Mouse (Mus musculus) neural tube, embryonic 11.5 days (tissue): Measurements from ENCODE around the gene Gpr141. TPM values are rescaled to one million over a fixed set of nuclear protein-coding genes. Genes with fewer than 3 reads are reported as not detected.

Experiments used
- ATAC-seq: fragments of 200-750 bp; cut with Nextera tagmentation; 2 replicates; pipeline ENCODE4 v1.8.0; 2017; ENCODE audit warnings: moderate number of reproducible peaks, mild to moderate bottlenecking, moderate TSS enrichment, moderate library complexity; ENCODE audit not compliant: insufficient read depth, low FRiP score, low TSS enrichment
- DNase-seq: peaks from one replicate; pipeline ENCODE4 v3.0.0-alpha.2; 2015; ENCODE audit warnings: low spot score
- H3K27ac ChIP-seq: fragments of 300-500 bp; sonication (generic); 2 replicates; pipeline ENCODE4 v1.5.1; 2014; ENCODE audit warnings: low read depth, mild to moderate bottlenecking, low read length
- H3K27me3 ChIP-seq: fragments of 300-500 bp; sonication (generic); 2 replicates; pipeline ENCODE4 v1.6.1; 2014; ENCODE audit warnings: mild to moderate bottlenecking, low read length, mixed read lengths; ENCODE audit not compliant: control insufficient read depth, insufficient read depth
- H3K36me3 ChIP-seq: fragments of 300-500 bp; sonication (generic); 2 replicates; pipeline ENCODE4 v1.6.1; 2014; ENCODE audit warnings: mild to moderate bottlenecking, low read length, moderate library complexity, mixed read lengths; ENCODE audit not compliant: control insufficient read depth, insufficient read depth
- H3K4me1 ChIP-seq: fragments of 300-500 bp; sonication (generic); 2 replicates; pipeline ENCODE4 v1.6.1; 2014; ENCODE audit warnings: low read length, mixed read lengths; ENCODE audit not compliant: control insufficient read depth, insufficient read depth
- H3K4me2 ChIP-seq: fragments of 300-500 bp; sonication (generic); 2 replicates; pipeline ENCODE4 v1.6.1; 2014; ENCODE audit warnings: low read depth, mild to moderate bottlenecking, moderate library complexity
- H3K4me3 ChIP-seq: fragments of 300-500 bp; sonication (generic); 2 replicates; pipeline ENCODE4 v1.5.1; 2014; ENCODE audit warnings: low read depth, low read length
- H3K9ac ChIP-seq: fragments of 300-500 bp; sonication (generic); 2 replicates; pipeline ENCODE4 v1.6.1; 2014; ENCODE audit warnings: mild to moderate bottlenecking, low read length
- H3K9me3 ChIP-seq: fragments of 300-500 bp; sonication (generic); 2 replicates; pipeline ENCODE4 v1.6.1; 2016; ENCODE audit warnings: low read length; ENCODE audit not compliant: control insufficient read depth
- WGBS: fragments of 180-500 bp; shearing (Covaris S2); extraction: QIAGEN DNeasy Blood & Tissue Kit; methylation state at CpG from one replicate; pipeline ENCODE4 v1.1.7; 2014; 5-methylcytosine and 5-hydroxymethylcytosine counted together
- polyA plus RNA-seq: library from polyadenylated mRNA; unstranded; fragments of >200 nt; fragmentation: Nextera tagmentation; extraction: Ambion mirVana; gene quantifications from 2 replicates; pipeline ENCODE4 v1.2.1, GENCODE M21; 2014

Gene Gpr141
- 0.27 TPM in 1 of 2 replicates, not detected in the other for polyA plus RNA-seq

GRCm38 (mm10) chr13:19824071-19824470, at the start of gene Gpr141:
TSS of gene Gpr141 (minus strand) at chr13:19824257.
- no peak within 1 kb of the TSS for H3K4me3 ChIP-seq
- H3K4me2 ChIP-seq = no peak within 1 kb of the TSS
- DNase-seq (no peak), ATAC-seq (no peak)
- no peak within 1 kb of the TSS for H3K27ac ChIP-seq
- H3K36me3 ChIP-seq = no peaks in the 10 kb centered on the region
- no peak within 1 kb of the TSS for H3K9ac ChIP-seq
- 64% methylated on average over 3 of the region's 3 CpGs for WGBS
- H3K4me1 ChIP-seq = no peaks in the 10 kb centered on the region
- H3K27me3 ChIP-seq = no peaks in the 10 kb centered on the region
- no peaks in the 10 kb centered on the region for H3K9me3 ChIP-seq

- H3K27me3 ChIP-seq = peaks cover 30% of the 10 kb centered on the region
- no peak overlapping the region for H3K9ac ChIP-seq
- no peak overlapping the region for H3K4me3 ChIP-seq
- no peaks in the 10 kb centered on the region for H3K4me1 ChIP-seq
- no peak overlapping the region for H3K27ac ChIP-seq
- H3K36me3 ChIP-seq = no peaks in the 10 kb centered on the region
- no peaks in the 10 kb centered on the region for H3K9me3 ChIP-seq
- no peak overlapping the region for H3K4me2 ChIP-seq
- no peak for DNase-seq
- ATAC-seq = no peak
These were observed 40.2 kb upstream of the Gpr141 start for GRCm38 (mm10) chr13:19864241-19864640.

- DNase-seq (no peak), ATAC-seq (no peak)
- no peak overlapping the region for H3K4me2 ChIP-seq
- no peak overlapping the region for H3K27ac ChIP-seq
- WGBS = 83% methylated on average over 9 of the region's 9 CpGs
- no peaks in the 10 kb centered on the region for H3K36me3 ChIP-seq
- H3K4me1 ChIP-seq = no peaks in the 10 kb centered on the region
- H3K4me3 ChIP-seq = no peak overlapping the region
- no peak overlapping the region for H3K9ac ChIP-seq
- peaks cover 20% of the 10 kb centered on the region for H3K27me3 ChIP-seq
- no peaks in the 10 kb centered on the region for H3K9me3 ChIP-seq
These were observed 30.7 kb upstream of the Gpr141 start for GRCm38 (mm10) chr13:19854629-19855333.

- DNase-seq (no peak), ATAC-seq (no peak)
- 90% methylated on average over 2 of the region's 2 CpGs for WGBS
- Histone ChIP-seq H3K4me2 (no peak overlapping the region), H3K9me3 (no peaks in the 10 kb centered on the region), H3K27me3 (peaks cover 20% of the 10 kb centered on the region), H3K9ac (no peak overlapping the region), H3K4me3 (no peak overlapping the region), H3K4me1 (no peaks in the 10 kb centered on the region), H3K36me3 (no peaks in the 10 kb centered on the region), H3K27ac (no peak overlapping the region)
These were observed 30.0 kb upstream of the Gpr141 start for GRCm38 (mm10) chr13:19854049-19854448.

- Histone ChIP-seq H3K4me2 (no peak overlapping the region), H3K27me3 (no peaks in the 10 kb centered on the region), H3K9me3 (no peaks in the 10 kb centered on the region), H3K9ac (no peak overlapping the region), H3K27ac (no peak overlapping the region), H3K36me3 (no peaks in the 10 kb centered on the region), H3K4me3 (no peak overlapping the region), H3K4me1 (no peaks in the 10 kb centered on the region)
- no peak for ATAC-seq
- 91% methylated on average over 2 of the region's 2 CpGs for WGBS
- no peak for DNase-seq
These were observed 19.4 kb upstream of the Gpr141 start for GRCm38 (mm10) chr13:19843448-19843847.

- no peaks in the 10 kb centered on the region for H3K4me1 ChIP-seq
- no peak overlapping the region for H3K4me2 ChIP-seq
- no peaks in the 10 kb centered on the region for H3K36me3 ChIP-seq
- H3K27me3 ChIP-seq = no peaks in the 10 kb centered on the region
- no peak for ATAC-seq
- H3K4me3 ChIP-seq = no peak overlapping the region
- WGBS = 87% methylated on average over 3 of the region's 3 CpGs
- no peaks in the 10 kb centered on the region for H3K9me3 ChIP-seq
- H3K9ac ChIP-seq = no peak overlapping the region
- no peak overlapping the region for H3K27ac ChIP-seq
- DNase-seq = no peak
These were observed 18.6 kb upstream of the Gpr141 start for GRCm38 (mm10) chr13:19842707-19843106.

- Histone ChIP-seq H3K4me3 (no peak overlapping the region), H3K27me3 (no peaks in the 10 kb centered on the region), H3K9me3 (no peaks in the 10 kb centered on the region), H3K27ac (no peak overlapping the region), H3K4me2 (no peak overlapping the region), H3K9ac (no peak overlapping the region), H3K4me1 (no peaks in the 10 kb centered on the region), H3K36me3 (no peaks in the 10 kb centered on the region)
- WGBS = 83% methylated on average over 5 of the region's 5 CpGs
- DNase-seq (no peak), ATAC-seq (no peak)
These were observed 17.6 kb upstream of the Gpr141 start for GRCm38 (mm10) chr13:19841615-19842014.

- H3K36me3 ChIP-seq = no peaks in the 10 kb centered on the region
- no peak for ATAC-seq
- 87% methylated on average over 1 of the region's 1 CpGs for WGBS
- H3K27ac ChIP-seq = no peak overlapping the region
- DNase-seq = no peak
- H3K9me3 ChIP-seq = no peaks in the 10 kb centered on the region
- H3K4me1 ChIP-seq = no peaks in the 10 kb centered on the region
- no peaks in the 10 kb centered on the region for H3K27me3 ChIP-seq
- no peak overlapping the region for H3K9ac ChIP-seq
- no peak overlapping the region for H3K4me2 ChIP-seq
- no peak overlapping the region for H3K4me3 ChIP-seq
These were observed 16.1 kb upstream of the Gpr141 start for GRCm38 (mm10) chr13:19840206-19840605.

- ATAC-seq (no peak), DNase-seq (no peak)
- H3K36me3 ChIP-seq = no peaks in the 10 kb centered on the region
- no peaks in the 10 kb centered on the region for H3K4me1 ChIP-seq
- no peak overlapping the region for H3K4me2 ChIP-seq
- H3K27ac ChIP-seq = no peak overlapping the region
- no peak overlapping the region for H3K9ac ChIP-seq
- H3K27me3 ChIP-seq = no peaks in the 10 kb centered on the region
- H3K4me3 ChIP-seq = no peak overlapping the region
- 87% methylated on average over 4 of the region's 4 CpGs for WGBS
- H3K9me3 ChIP-seq = no peaks in the 10 kb centered on the region
These were observed 6.5 kb upstream of the Gpr141 start for GRCm38 (mm10) chr13:19830560-19830959.
